Mouse (Mus musculus) midbrain, postnatal 0 days (tissue): ENCODE measurements around the gene Cep126. TPM values are rescaled to one million over a fixed set of nuclear protein-coding genes. Genes with fewer than 3 reads are reported as not detected.

Experiments used
- ATAC-seq: fragments of 200-750 bp; cut with Nextera tagmentation; 2 replicates; pipeline ENCODE4 v1.8.0; 2017; ENCODE audit warnings: moderate number of reproducible peaks, mild to moderate bottlenecking, moderate TSS enrichment, moderate library complexity; ENCODE audit not compliant: low FRiP score
- DNase-seq: peaks from one replicate; pipeline ENCODE4 v3.0.0-alpha.2; 2015; ENCODE audit warnings: low spot score
- H3K27ac ChIP-seq: fragments of 300-500 bp; sonication (generic); 2 replicates; pipeline ENCODE4 v1.5.1; 2014; ENCODE audit warnings: low read depth, mild to moderate bottlenecking, low read length, mixed read lengths
- H3K27me3 ChIP-seq: fragments of 300-500 bp; sonication (generic); 2 replicates; pipeline ENCODE4 v1.6.1; 2014; ENCODE audit warnings: low read length, control low read depth, mixed read lengths; ENCODE audit not compliant: insufficient read depth
- H3K36me3 ChIP-seq: fragments of 300-500 bp; sonication (generic); 2 replicates; pipeline ENCODE4 v1.6.1; 2014; ENCODE audit warnings: low read length, control low read depth, mixed read lengths; ENCODE audit not compliant: insufficient read depth
- H3K4me1 ChIP-seq: fragments of 300-500 bp; sonication (generic); 2 replicates; pipeline ENCODE4 v1.6.1; 2014; ENCODE audit warnings: mild to moderate bottlenecking, control low read depth, antibody characterized with exemption, low read length, mixed read lengths; ENCODE audit not compliant: insufficient read depth
- H3K4me2 ChIP-seq: fragments of 300-500 bp; sonication (generic); 2 replicates; pipeline ENCODE4 v1.6.1; 2014; ENCODE audit warnings: low read depth, mild to moderate bottlenecking, low read length, mixed read lengths; ENCODE audit not compliant: poor library complexity, severe bottlenecking
- H3K4me3 ChIP-seq: fragments of 300-500 bp; sonication (generic); 2 replicates; pipeline ENCODE4 v1.5.1; 2014; ENCODE audit warnings: low read depth, mild to moderate bottlenecking, low read length, moderate library complexity
- H3K9ac ChIP-seq: fragments of 300-500 bp; sonication (generic); replicated peaks from 2 replicates; pipeline ENCODE4 v1.6.1; 2014; ENCODE audit warnings: mild to moderate bottlenecking, low read length, moderate library complexity, mixed read lengths; ENCODE audit not compliant: poor library complexity, severe bottlenecking
- H3K9me3 ChIP-seq: fragments of 300-500 bp; sonication (generic); 2 replicates; pipeline ENCODE4 v1.6.1; 2016; ENCODE audit warnings: low read length, control low read depth
- CTCF ChIP-seq: IDR thresholded peaks from 2 replicates; pipeline ENCODE4 v1.5.1; 2016; ENCODE audit warnings: antibody characterized with exemption, mild to moderate bottlenecking
- WGBS: fragments of 180-500 bp; shearing (Covaris S2); extraction: QIAGEN DNeasy Blood & Tissue Kit; methylation state at CpG from one replicate; pipeline ENCODE4 v1.1.7; 2014; 5-methylcytosine and 5-hydroxymethylcytosine counted together
- polyA plus RNA-seq: library from polyadenylated mRNA; unstranded; fragments of >200 nt; fragmentation: Nextera tagmentation; extraction: Ambion mirVana; gene quantifications from 2 replicates; pipeline ENCODE4 v1.2.1, GENCODE M21; 2015
- total RNA-seq: library from RNA; depleted of rRNA; stranded (reverse); fragments of >200 nt; gene quantifications from 2 replicates; pipeline ENCODE4 v1.2.3, GENCODE M21; 2014; rRNA removed

The Cep126 gene
- total RNA-seq (5.4 and 10.0 TPM in 2 replicates), polyA plus RNA-seq (2.2 and 2.6 TPM in 2 replicates)

GRCm38 (mm10) chr9:8134117-8134574 lies at the start of gene Cep126:
Cep126 (minus strand) TSS chr9:8134294.
- Histone ChIP-seq H3K27ac (peak within 1 kb of the TSS; percentile 55; the same call in 1 of the 2 replicates), H3K36me3 (no peaks in the 10 kb centered on the region), H3K4me1 (0 out of 2 replicates have a peak, but pooled peaks cover 4% of the 10 kb centered on the region), H3K9ac (peak within 1 kb of the TSS; percentile 84), H3K27me3 (no peaks in the 10 kb centered on the region), H3K9me3 (no peaks in the 10 kb centered on the region), H3K4me3 (peak within 1 kb of the TSS; percentile 78), H3K4me2 (peak within 1 kb of the TSS; percentile 72)
- no peak for TF ChIP-seq CTCF
- DNase-seq (peak; percentile 84), ATAC-seq (peak; percentile 96)
- under 1% methylated on average over 63 of the region's 72 CpGs for WGBS

GRCm38 (mm10) chr9:8179554-8179953 lies 45.5 kb upstream of the Cep126 start:
- no peak overlapping the region for H3K4me3 ChIP-seq
- H3K27ac ChIP-seq: no peak overlapping the region
- DNase-seq (no peak), ATAC-seq (no peak)
- H3K4me1 ChIP-seq: no peaks in the 10 kb centered on the region
- H3K36me3 ChIP-seq: no peaks in the 10 kb centered on the region
- H3K9ac ChIP-seq: no peak overlapping the region
- no peak overlapping the region for H3K4me2 ChIP-seq
- no peak for TF ChIP-seq CTCF
- WGBS: 89% methylated on average over 3 of the region's 3 CpGs
- H3K27me3 ChIP-seq: no peaks in the 10 kb centered on the region
- H3K9me3 ChIP-seq: no peaks in the 10 kb centered on the region

GRCm38 (mm10) chr9:8177099-8177498 lies 43.0 kb upstream of the Cep126 start:
- Histone ChIP-seq H3K9me3 (no peaks in the 10 kb centered on the region), H3K4me3 (no peak overlapping the region), H3K9ac (no peak overlapping the region), H3K4me2 (no peak overlapping the region), H3K27ac (no peak overlapping the region), H3K27me3 (no peaks in the 10 kb centered on the region), H3K36me3 (no peaks in the 10 kb centered on the region), H3K4me1 (no peaks in the 10 kb centered on the region)
- WGBS: 73% methylated on average over 3 of the region's 3 CpGs
- no peak for TF ChIP-seq CTCF
- no peak for DNase-seq
- ATAC-seq: no peak

GRCm38 (mm10) chr9:8157011-8157410 lies 22.9 kb upstream of the Cep126 start:
- TF ChIP-seq CTCF: no peak

GRCm38 (mm10) chr9:8139501-8139900 lies 5.4 kb upstream of the Cep126 start:
- TF ChIP-seq CTCF: no peak
- no peak overlapping the region for H3K9ac ChIP-seq

More at GRCm38 (mm10) chr9:8157011-8157410, 22.9 kb upstream of the Cep126 start:
- H3K9me3 ChIP-seq: no peaks in the 10 kb centered on the region
- WGBS: 77% methylated on average over 2 of the region's 2 CpGs
- no peak overlapping the region for H3K4me2 ChIP-seq
- H3K27me3 ChIP-seq: no peaks in the 10 kb centered on the region
- H3K4me3 ChIP-seq: no peak overlapping the region
- no peak overlapping the region for H3K27ac ChIP-seq
- DNase-seq (no peak), ATAC-seq (no peak)
- no peaks in the 10 kb centered on the region for H3K4me1 ChIP-seq
- H3K36me3 ChIP-seq: no peaks in the 10 kb centered on the region
- no peak overlapping the region for H3K9ac ChIP-seq

GRCm38 (mm10) chr9:8133586-8134115 lies 443 bp downstream of the Cep126 start:
- H3K27ac ChIP-seq: peak overlapping the region; percentile 55; the same call in 1 of the 2 replicates
- H3K4me1 ChIP-seq: 0 out of 2 replicates have a peak, but pooled peaks cover 4% of the 10 kb centered on the region
- peak overlapping the region; percentile 78 for H3K4me3 ChIP-seq
- DNase-seq (peak; percentile 32), ATAC-seq (peak; percentile 50; the same call in 1 of the 2 replicates)
- 2% methylated on average over 21 of the region's 22 CpGs for WGBS
- H3K27me3 ChIP-seq: no peaks in the 10 kb centered on the region
- H3K4me2 ChIP-seq: peak overlapping the region; percentile 72
- no peaks in the 10 kb centered on the region for H3K9me3 ChIP-seq
- peak overlapping the region; percentile 84 for H3K9ac ChIP-seq
- H3K36me3 ChIP-seq: no peaks in the 10 kb centered on the region
- TF ChIP-seq CTCF: no peak

More at GRCm38 (mm10) chr9:8139501-8139900, 5.4 kb upstream of the Cep126 start:
- DNase-seq: no peak
- WGBS: 84% methylated on average over 1 of the region's 1 CpGs
- H3K9me3 ChIP-seq: no peaks in the 10 kb centered on the region
- 0 out of 2 replicates have a peak, but pooled peaks cover 4% of the 10 kb centered on the region for H3K4me1 ChIP-seq
- H3K36me3 ChIP-seq: no peaks in the 10 kb centered on the region
- no peak overlapping the region for H3K4me3 ChIP-seq
- no peaks in the 10 kb centered on the region for H3K27me3 ChIP-seq
- no peak overlapping the region for H3K4me2 ChIP-seq
- no peak for ATAC-seq
- H3K27ac ChIP-seq: no peak overlapping the region
